Mouse (Mus musculus): ENCODE data around the gene Nr1d2. TPM values are rescaled to one million over a fixed set of nuclear protein-coding genes. Genes with fewer than 3 reads are reported as not detected.

The Nr1d2 gene
- polyA plus RNA-seq (2014; fragmentation: Illumina TruSeq; extraction: RNeasy Lipid Tissue Mini Kit (QIAGEN cat#74804); ENCODE audit: insufficient read depth, low read depth, low replicate concordance): 10.7 TPM

DNA sequence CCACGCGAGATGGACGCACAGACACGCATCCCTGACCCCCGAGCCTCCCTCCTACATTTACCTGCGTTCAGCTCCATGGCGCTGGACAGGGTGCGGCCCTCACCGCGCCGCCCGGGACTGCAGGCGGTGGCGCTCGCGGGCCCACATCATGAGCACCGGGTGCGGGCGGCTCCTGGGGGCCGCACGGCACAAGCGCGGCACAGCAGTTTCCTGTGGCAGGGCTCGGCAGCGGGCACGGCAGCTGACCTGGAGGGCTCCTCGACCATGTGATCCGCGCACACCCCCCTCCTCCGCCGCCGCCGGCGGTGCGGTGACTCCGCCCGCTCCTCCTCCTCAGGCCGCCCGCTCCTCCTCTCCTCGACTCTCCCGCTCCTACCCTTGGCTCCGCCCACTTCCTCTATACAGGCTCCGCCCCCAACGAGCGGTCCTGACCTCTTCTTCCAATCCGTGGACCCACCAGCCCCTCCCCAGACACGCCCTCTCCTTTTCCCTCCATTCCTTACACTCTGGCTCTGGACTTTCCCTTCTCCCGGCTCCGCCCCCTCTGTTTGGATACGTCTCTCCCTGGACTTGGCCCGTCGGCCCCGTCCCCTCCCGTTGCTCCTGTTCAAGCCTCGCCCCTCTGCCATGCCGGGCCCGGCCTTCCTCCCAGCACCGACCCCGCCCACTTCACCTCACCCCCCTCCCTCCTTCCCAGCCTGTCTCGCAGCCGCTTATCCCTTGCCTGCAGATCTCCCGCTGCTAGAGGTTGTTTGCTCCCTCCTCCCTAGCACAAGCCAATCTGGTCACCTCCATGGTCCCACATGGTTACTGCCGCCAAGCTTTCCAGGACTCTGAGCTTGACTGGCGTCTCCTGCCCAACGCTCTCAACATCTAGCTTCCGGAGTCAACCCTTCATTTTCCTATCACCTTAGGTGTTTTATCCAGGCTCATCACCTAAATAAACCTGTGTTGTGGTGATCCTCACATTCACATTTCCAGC lies at the start of gene Nr1d2:
TSS of gene Nr1d2 (minus strand) at position 378 of the 982 bp plus-strand sequence.

DNA sequence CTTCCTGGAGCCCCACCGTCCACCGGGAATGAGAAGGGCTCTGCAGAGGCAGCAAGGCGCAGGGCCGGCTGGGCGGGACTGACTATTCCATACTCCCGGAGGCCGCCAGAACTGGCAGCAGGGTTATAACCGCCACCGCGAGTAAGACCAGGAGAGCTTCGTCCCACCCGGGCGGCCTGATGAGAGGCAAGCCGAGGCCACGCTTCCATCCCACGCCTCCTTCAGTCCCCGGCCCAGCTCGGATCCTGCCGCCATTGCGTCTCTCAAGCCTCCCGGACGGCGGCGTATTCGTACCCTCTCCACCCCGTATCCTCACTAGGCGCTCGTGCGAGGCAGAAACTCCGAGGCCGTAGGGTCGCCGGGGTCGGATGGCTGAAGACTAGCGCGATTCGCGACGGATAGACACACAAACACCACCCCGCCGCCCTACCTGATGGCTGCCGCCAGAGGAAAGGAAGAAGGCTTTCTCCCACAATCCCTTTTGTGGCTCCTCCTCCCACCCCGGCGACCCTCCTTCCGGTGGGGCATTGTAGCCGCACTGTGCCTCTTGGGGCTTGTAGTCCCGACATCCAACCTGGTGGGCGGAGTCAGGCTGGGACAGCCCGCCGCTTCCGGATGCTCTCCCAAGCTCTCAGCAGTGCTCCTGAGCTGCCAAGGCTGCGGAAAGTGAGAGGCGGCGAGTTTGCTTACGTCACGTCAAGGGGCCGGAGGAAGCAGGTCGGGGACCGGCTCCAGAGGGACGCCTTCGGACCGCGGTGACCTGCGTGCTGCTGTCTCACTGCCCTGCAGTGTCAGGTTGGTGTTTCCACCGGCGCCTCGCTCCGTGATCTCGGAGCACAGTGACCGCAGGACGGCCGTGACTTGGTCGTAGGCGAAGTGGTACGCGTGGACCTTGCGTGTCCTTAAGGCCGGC lies 31.9 kb upstream of the Nr1d2 start, which contains the start of the genes Nkiras1 and Rpl15:
TSS of gene Nkiras1 (plus strand) at position 608 of the 913 bp plus-strand sequence.
TSS of gene Rpl15 (minus strand) at position 863 of the 913 bp plus-strand sequence.

Other genes with a start within 250 kb of the Nr1d2 start
- 16.6 TPM for gene Nkiras1, start 32.0 kb upstream of the Nr1d2 start, polyA plus RNA-seq (2014; fragmentation: Illumina TruSeq; extraction: RNeasy Lipid Tissue Mini Kit (QIAGEN cat#74804); ENCODE audit: insufficient read depth, low read depth, low replicate concordance)
- 835 TPM for gene Rpl15, start 32.3 kb upstream of the Nr1d2 start, polyA plus RNA-seq (2014; fragmentation: Illumina TruSeq; extraction: RNeasy Lipid Tissue Mini Kit (QIAGEN cat#74804); ENCODE audit: insufficient read depth, low read depth, low replicate concordance)
- 66.2 TPM for gene Ube2e1, start 92.7 kb upstream of the Nr1d2 start, polyA plus RNA-seq (2014; fragmentation: Illumina TruSeq; extraction: RNeasy Lipid Tissue Mini Kit (QIAGEN cat#74804); ENCODE audit: insufficient read depth, low read depth, low replicate concordance)